Mouse (Mus musculus) cerebellum, adult 2 months (tissue): ENCODE data around the gene Rps11.

Experiments used
- CTCF ChIP-seq: fragments of 200-500 bp; IDR thresholded peaks from 2 replicates; pipeline ENCODE4 v1.5.1; 2011; ENCODE audit warnings: low read depth, mild to moderate bottlenecking, control low read depth, low read length, moderate library complexity, borderline replicate concordance; ENCODE audit not compliant: insufficient read depth
- POLR2A ChIP-seq: fragments of 200-500 bp; IDR thresholded peaks from 2 replicates; pipeline ENCODE4 v1.6.1; 2011; ENCODE audit warnings: low read length, control low read depth, borderline replicate concordance; ENCODE audit not compliant: insufficient read depth

DNA sequence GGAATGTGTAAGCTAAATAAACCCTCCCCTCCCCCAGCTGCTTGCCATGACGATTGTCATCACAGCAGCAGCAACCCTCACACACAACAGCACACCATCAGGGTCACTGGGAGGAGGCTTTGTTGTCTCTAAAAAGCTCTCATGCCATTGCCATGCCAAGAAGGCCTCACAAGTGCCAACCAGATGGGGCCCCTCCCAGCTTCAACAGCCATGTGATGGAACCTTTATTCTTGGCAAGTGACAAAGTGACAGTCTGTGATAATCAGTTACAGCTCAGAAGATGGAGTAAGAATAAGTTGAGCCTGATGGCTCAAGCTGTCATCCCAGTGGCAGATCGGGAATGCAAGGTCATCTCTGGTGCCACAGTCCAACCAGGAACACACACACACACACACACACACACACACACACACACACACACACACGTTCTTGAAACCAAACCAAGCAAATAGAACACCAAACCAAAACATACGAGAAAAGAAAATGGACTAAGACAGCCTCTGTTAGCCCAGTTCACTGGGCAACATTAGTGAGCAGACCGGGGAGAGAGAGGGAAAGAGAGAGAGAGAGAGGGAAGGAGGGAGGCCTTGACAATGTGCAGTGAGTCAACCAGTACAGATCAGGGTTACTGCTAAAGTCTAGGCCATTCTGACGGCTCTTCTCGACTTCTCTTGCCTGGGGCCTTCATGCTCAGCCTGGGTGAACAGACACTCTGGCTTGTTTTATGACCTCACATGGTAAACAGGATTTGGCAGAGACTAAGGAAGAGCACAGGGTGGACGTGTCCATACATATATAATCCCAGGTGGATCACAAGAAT, 15.9 kb upstream of the Rps11 start:
- TF ChIP-seq CTCF: no peak
- TF ChIP-seq POLR2A: no peak
